Mouse (Mus musculus) CD4-positive, CD25-positive, alpha-beta regulatory T cell, adult 4 months (primary cell): ENCODE measurements around the gene Serpina1f. TPM values are rescaled to one million over a fixed set of nuclear protein-coding genes. Genes with fewer than 3 reads are reported as not detected.

Source experiments
- ATAC-seq: one replicate; pipeline ENCODE4 v1.8.0; 2017
- polyA plus RNA-seq, 2 experiments: library from polyadenylated mRNA; unstranded; fragments of 100-300 nt; shearing (Covaris generic); gene quantifications; one replicate each; pipeline ENCODE4 v1.2.1; 2017

The Serpina1f gene
- polyA plus RNA-seq, 2 experiments from 2014 or later: not detected

DNA sequence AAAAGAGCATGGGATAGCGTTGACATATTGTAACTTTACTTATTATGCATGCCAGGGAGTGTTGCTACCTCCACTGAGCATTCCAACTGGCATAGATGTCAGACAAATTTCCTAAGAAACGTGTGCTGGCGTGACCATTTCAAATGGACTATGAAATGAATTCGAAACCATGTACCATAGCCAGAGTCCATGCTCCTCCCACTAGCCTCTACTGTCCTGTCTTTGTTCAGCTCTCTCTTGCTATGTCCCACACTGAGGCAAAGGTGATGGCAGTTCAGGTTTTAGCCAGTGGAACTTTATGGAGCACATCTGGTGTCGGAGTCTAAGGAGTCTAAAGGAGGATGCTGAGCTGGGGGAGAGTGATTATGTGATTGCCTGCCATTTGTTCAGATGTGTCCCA, 35.3 kb downstream of the Serpina1f start:
- ATAC-seq: no peak

DNA sequence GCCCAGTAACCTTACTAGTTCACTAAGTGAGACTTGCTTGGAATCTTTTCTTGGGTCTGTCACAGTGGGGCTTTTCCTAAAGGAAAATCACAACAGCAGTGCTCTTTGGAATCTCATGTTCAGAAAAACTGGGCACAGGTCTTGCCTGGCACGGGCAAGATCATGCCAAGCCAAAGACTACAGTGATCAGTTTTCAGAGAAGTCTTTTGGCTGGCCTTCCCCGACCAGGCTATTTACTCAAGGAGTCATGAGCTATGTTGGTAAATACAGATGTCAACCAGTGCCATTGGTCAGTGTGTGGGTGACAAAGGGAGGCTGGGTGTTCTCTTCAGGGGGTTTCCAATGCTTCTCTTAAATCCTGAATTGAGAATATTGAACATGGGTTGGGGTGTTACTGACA, 36.2 kb downstream of the Serpina1f start:
- ATAC-seq: no peak

DNA sequence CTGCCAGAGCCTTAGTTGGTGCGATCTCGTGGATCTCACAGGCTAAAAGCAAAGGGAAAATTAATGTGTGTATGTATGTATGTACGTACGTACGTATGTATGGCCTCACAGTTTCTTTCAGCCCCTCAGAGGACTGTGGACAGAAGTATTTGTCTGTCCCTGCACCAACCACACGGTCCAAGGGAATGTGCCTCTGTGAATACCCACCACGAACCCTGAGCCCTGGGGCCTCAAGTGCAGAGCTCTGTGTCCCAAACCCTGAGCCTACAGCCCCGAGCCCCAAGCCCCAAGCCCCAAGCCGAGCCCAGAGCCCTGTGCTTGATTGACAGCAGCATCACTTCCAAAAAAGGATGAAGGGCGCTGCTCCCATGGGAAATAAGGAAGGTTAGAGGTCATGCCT, 37.3 kb downstream of the Serpina1f start:
- ATAC-seq: no peak

DNA sequence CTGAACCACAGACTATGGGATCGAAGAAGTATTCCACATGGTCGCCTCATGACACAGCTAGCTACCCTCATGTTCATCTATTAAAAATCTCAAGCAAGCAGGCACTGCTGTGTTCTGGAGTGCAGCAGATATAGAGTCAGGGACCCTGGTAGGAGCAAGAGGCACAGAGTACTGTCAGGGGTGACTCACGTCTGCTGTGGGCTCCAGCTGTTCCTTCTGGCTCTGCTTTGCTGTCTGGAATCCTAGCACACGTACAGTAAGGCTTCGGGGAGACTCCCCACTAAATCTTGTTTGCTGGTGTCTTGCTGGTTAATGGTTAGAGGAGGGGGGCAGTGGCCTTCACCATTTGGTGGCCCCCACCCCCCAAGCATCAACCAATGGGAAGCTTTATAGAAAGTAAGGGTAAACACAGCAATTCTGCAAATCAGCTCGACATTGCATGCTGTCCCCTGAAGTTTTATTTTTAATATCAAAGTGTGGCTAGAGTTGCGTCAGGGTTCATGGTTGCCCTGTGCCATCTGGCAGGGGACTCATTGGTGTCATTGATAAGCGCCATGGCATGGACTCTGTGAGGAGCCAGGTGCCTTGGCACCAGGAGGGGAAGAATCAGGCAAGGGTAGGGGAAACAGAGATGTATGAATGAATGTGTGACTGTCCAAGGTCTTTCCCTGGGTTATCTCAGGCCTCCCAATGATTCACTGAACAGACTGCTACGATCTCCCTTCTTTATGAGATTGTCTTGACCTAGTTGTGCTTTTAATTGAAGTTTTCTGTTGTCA, 38.3 kb downstream of the Serpina1f start, which contains the start of gene Serpina6:
Serpina6 (minus strand) TSS at position 365 of the 779 bp plus-strand sequence.
- ATAC-seq: no peak

DNA sequence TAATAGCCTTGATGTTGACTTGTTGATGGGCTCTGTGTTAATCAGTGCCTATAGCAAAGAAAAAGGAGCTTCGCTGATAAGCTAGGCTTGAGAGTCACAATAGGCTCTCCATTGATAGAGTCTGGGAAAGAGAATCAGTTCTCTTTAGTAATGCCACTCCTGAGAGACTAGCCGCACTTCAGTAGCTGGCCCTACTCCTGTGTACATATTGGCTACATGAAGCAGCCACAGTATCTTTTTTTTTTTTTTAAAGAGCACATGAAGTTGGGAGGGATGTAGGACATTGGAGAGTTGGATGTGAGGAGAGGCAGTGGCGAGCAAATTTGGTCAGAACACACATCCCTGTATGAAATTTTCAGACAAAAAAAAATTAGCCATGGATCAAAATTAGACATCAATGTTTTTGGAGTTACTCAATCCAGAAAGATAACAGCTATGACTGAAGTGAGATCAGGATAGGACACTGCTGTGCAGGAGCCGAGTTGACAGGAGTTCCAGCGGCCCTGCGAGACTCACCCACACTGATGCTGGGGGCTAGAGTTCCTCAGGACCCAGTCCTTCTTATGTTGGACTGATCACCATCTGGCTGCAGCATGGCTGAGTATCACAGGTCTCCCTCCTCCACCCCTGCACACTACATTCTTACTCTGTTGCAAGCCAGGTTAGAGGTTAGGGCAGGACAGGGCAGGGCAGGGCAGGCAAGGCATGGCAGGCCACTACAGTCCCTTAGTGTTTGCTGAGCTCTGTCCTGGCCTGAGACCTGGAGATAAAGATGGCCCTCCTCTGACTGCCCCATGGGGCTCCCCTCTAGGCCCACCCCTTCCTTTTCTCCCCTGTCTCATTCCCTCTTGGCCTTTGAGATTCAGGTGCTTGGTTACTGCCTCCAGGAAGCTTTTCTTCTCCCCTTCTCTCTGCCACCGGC, 39.9 kb downstream of the Serpina1f start:
- no peak for ATAC-seq

DNA sequence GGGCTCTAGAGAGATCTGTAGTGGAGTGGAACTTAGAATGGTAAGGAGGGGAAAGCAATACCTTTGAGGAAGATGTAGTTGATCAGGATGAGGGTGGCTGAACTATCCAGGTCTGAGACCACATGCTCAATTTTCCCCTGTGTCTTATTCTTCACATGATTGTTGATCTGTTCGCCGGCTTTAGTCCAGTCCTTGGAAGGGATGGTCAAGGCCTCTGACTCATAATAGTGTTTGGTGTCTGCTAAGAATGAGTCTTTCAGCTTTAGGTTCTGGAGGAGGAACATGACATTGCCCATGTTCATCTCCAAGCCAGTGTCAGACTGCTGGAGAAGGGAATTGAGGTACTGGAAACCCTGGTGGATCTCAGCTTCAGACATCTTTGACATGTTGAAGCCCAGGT, 41.5 kb downstream of the Serpina1f start:
- no peak for ATAC-seq

DNA sequence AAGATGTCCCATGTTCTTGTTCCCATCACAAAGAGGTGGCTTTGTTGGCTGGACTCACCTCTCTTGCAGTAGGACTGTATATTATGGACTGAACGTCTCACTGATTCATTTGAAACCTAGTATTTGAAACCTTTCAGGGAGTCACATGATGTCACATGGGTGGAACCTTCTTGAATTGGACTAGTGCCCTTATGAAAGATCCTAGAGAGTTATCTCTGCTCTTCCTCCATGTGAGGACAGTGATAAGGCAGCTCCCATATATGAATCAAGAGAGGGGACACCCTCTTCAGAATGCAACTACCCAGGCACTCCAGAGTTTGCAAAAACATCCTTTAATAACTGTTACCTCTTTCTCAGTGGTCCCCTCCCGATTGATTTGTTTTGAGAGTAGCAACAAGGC, 49.0 kb downstream of the Serpina1f start:
- no peak for ATAC-seq

DNA sequence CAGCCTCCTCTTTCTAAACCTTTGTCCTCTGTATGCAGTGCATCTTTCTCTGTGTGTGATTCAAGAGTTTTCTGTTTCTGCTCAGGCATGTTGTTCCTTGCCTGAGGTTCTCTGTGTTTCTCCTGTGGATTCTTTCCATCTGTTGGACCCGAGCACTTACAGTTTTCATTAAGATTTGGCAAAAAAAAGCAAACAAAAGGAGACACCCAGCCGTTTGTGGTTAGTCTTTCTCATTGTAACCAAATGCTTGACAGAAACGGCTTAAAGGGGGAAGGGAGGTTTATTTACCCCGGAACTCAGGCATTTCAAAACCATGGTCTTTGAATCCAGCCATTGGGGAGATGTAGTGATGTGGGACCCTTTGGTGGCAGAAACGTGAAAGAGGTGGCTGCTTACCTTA, 50.7 kb downstream of the Serpina1f start:
- ATAC-seq: no peak

DNA sequence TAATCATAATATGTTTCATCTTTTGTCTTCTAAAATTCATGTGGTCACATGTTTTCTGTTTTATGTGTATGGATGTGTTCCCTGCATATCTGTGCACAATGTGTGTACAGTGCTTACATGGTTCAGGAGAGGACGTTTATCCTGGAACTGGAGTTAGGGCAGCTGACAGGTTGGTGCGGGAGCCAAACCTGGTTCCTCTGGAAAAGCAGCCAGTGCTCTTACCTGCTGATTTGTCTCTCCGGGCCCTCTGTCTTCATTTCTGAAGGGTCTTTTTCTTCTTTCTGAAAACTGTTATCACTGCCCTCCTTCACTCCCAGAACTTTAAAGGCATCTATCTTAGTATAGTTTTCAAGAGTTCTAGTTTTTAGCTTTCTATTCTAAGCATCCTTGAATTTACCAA, 51.5 kb downstream of the Serpina1f start:
- no peak for ATAC-seq

DNA sequence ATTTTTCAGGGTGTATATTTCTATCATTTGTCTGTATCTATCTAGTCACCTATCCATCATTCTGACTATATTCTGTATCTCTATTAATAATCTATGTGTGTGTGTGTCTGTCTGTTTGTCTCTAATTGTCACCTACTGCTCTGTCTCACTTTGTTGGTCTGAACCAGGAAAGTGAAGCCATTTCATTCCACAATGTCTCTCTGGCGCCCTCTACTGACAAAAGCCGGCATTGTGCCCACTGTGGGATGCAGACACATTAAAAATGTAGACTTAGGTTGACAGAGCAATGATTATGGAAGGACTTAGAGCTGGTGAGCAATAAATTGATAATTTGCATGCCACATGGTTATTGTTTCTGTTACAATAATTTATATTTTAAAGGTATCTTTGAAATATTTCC, 52.0 kb downstream of the Serpina1f start:
- ATAC-seq: no peak

Other genes starting within 250 kb of the Serpina1f start
- gene Ifi27l2b, start 238.3 kb downstream of the Serpina1f start, polyA plus RNA-seq: under 1 TPM in 1 of 2 experiments, not detected in 1; 0.40 TPM
- gene Ppp4r4, start 163.2 kb downstream of the Serpina1f start, polyA plus RNA-seq: under 1 TPM in 1 of 2 experiments, not detected in 1; 0.36 TPM
- not detected for gene Serpina10, start 64.1 kb downstream of the Serpina1f start, polyA plus RNA-seq
- not detected for gene Serpina6, start 38.3 kb downstream of the Serpina1f start, polyA plus RNA-seq
- gene Serpina16, start 19.4 kb downstream of the Serpina1f start, polyA plus RNA-seq: not detected
- gene Serpina1d, start 78.1 kb upstream of the Serpina1f start, polyA plus RNA-seq: not detected
- not detected for gene Serpina1b, start 134.8 kb upstream of the Serpina1f start, polyA plus RNA-seq
- not detected for gene Serpina1a, start 168.0 kb upstream of the Serpina1f start, polyA plus RNA-seq
- gene Serpina1c, start 209.4 kb upstream of the Serpina1f start, polyA plus RNA-seq: not detected